In genomic region chr9:47612894-47613412, GRCm38 (mm10) we compare ENCODE assay signal across 10 mouse cellular contexts.
"Had no signal": no experiment of that assay in that cellular context is flagged by ENCODE, and none has a peak within 500 bp of the region (broad histone marks: within the 10 kb centered on the region; RNA-seq: fewer than 3 reads in every experiment).

No protein-coding gene starts in this region.

- H3K4me1 ChIP-seq: liver, embryonic 13.5 days had no signal

- DNase-seq: kidney, adult 11 months; kidney, postnatal 10 days; kidney, postnatal 4 days; liver, embryonic 13.5 days; liver, postnatal 0 days; right cerebral cortex, postnatal 25 days; thymus, postnatal 4 days had no signal

- H3K9ac ChIP-seq: liver, embryonic 13.5 days; liver, postnatal 0 days; midbrain, embryonic 13.5 days had no signal

- ATAC-seq: liver, postnatal 0 days; midbrain, embryonic 13.5 days had no signal

- H3K27me3 ChIP-seq: liver, embryonic 13.5 days; midbrain, embryonic 13.5 days had no signal

- H3K4me3 ChIP-seq: left cerebral cortex, adult 2 months; limb, embryonic 10.5 days; liver, embryonic 13.5 days; midbrain, embryonic 13.5 days had no signal

- H3K4me2 ChIP-seq: liver, embryonic 13.5 days; midbrain, embryonic 13.5 days had no signal

- H3K36me3 ChIP-seq: limb, embryonic 10.5 days; liver, embryonic 13.5 days; midbrain, embryonic 13.5 days had no signal

- H3K9me3 ChIP-seq: limb, embryonic 10.5 days; liver, embryonic 13.5 days; midbrain, embryonic 13.5 days had no signal

- H3K27ac ChIP-seq: left cerebral cortex, adult 2 months; limb, embryonic 10.5 days; liver, embryonic 13.5 days; midbrain, embryonic 13.5 days had no signal
